In the genomic region with DNA sequence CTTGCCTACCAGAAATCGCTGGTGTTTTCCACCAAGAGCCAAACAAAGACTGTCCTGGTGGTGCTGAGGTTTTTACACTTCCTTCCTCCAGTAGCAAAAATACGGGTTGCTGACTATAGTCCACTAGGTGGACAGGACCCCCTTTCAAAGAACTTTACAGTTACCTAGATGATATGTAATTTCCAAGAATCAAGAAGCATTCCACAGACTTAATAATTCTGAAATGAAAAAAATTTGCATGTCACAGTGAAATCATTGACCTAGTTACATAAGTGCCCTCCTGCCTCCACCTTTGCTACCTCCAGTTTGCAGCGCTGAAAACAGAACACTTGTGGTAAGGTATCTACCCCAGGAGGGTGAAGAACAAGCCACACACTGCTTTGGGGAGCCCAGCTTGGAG, we compare ENCODE assay signal across 27 mouse cellular contexts. TPM values are rescaled to one million over a fixed set of nuclear protein-coding genes. Genes with fewer than 3 reads are reported as not detected.
"Had no signal": no experiment of that assay in that cellular context is flagged by ENCODE, and none has a peak within 500 bp of the region (broad histone marks: within the 10 kb centered on the region; RNA-seq: fewer than 3 reads in every experiment).

TSS of gene Ccr6 (plus strand) at position 301 of the 400 bp plus-strand sequence.

- H3K36me3 ChIP-seq: limb, embryonic 10.5 days; limb, embryonic 13.5 days; liver, embryonic 12.5 days; liver, embryonic 15.5 days; lung, embryonic 15.5 days; midbrain, embryonic 10.5 days; midbrain, embryonic 13.5 days; neural tube, embryonic 13.5 days had no signal

- H3K4me3 ChIP-seq: limb, embryonic 10.5 days; limb, embryonic 13.5 days; liver, embryonic 12.5 days; liver, embryonic 15.5 days; lung, embryonic 15.5 days; megakaryocyte, embryonic 14.5 days; midbrain, embryonic 10.5 days; midbrain, embryonic 13.5 days; myocyte; neural tube, embryonic 13.5 days had no signal

- DNase-seq: kidney, adult 18-20 months; kidney, adult 9 months; kidney, postnatal 14 days; kidney, postnatal 4 days; liver; lung, adult 18-20 months; lung, postnatal 10 days; lung, postnatal 36 days; right cerebral cortex, postnatal 14 days; right cerebral cortex, postnatal 4 days; thymus, adult 18-20 months; thymus, postnatal 25 days had no signal

- H3K27me3 ChIP-seq: limb, embryonic 13.5 days; liver, embryonic 12.5 days; liver, embryonic 15.5 days; lung, embryonic 15.5 days; midbrain, embryonic 13.5 days; neural tube, embryonic 13.5 days had no signal

- H3K27ac ChIP-seq: limb, embryonic 10.5 days; limb, embryonic 13.5 days; liver, embryonic 12.5 days; liver, embryonic 15.5 days; lung, embryonic 15.5 days; midbrain, embryonic 10.5 days; midbrain, embryonic 13.5 days; neural tube, embryonic 13.5 days; stomach, postnatal 0 days had no signal

- H3K4me1 ChIP-seq: limb, embryonic 13.5 days; liver, embryonic 12.5 days; liver, embryonic 15.5 days; lung, embryonic 15.5 days; megakaryocyte, embryonic 14.5 days; midbrain, embryonic 10.5 days; midbrain, embryonic 13.5 days; neural tube, embryonic 13.5 days had no signal

RNA-seq across cellular contexts. Expression of gene Ccr6, which starts in this region (rescaled TPM):
- total RNA-seq: layer of hippocampus, postnatal 14 days; left cerebral cortex, postnatal 25 days had no signal
- polyA plus RNA-seq: kidney, embryonic 16.5 days; limb, embryonic 10.5 days; limb, embryonic 13.5 days; liver, embryonic 12.5 days; liver, embryonic 15.5 days; lung, embryonic 15.5 days; midbrain, embryonic 10.5 days; midbrain, embryonic 13.5 days; midbrain, embryonic 16.5 days; myocyte; neural tube, embryonic 13.5 days had no signal
